Mouse (Mus musculus) megakaryocyte, adult 5-6 weeks (primary cell): ENCODE data around the gene Heatr5b. TPM values are rescaled to one million over a fixed set of nuclear protein-coding genes. Genes with fewer than 3 reads are reported as not detected.
A peak's percentile ranks its signal among the peaks of the same experiment; 100 is the strongest.
"Not testable (repeated sequence)": the region's sequence is repeated elsewhere in the genome, so short reads cannot be mapped to it uniquely, and the experiment has no call there.

Experiments used
- ATAC-seq: 2 replicates; pipeline ENCODE4 v1.8.0; 2016; ENCODE audit warnings: mild to moderate bottlenecking, inconsistent platforms; ENCODE audit not compliant: poor library complexity, severe bottlenecking
- total RNA-seq, 2 experiments: library from RNA; stranded (forward) in 1 of 2; stranded (reverse) in 1 of 2; fragments of 153-499, 151-499 nt in 1 of 2; fragments of 221-1000, 200-1000 nt in 1 of 2; gene quantifications; 2 replicates each; pipeline versions ENCODE4 v1.2.3 to v1.2.4; 2015 to 2017

The Heatr5b gene
- total RNA-seq (2015) (25.1 and 27.1 TPM in 2 replicates), total RNA-seq (2017) (21.1 and 24.6 TPM in 2 replicates)

GRCm38 (mm10) chr17:78834856-78835835 is at the start of gene Heatr5b, which contains the start of gene Gpatch11:
TSS of gene Heatr5b (minus strand) at chr17:78835364.
TSS of gene Gpatch11 (plus strand) at chr17:78835567.
- ATAC-seq = peak; percentile 87

GRCm38 (mm10) chr17:78883291-78883690 is 48.1 kb upstream of the Heatr5b start:
- no peak for ATAC-seq

GRCm38 (mm10) chr17:78882401-78883112 is 47.4 kb upstream of the Heatr5b start, which contains the start of gene Eif2ak2:
TSS of gene Eif2ak2 (minus strand) at chr17:78882573.
- peak; percentile 92 for ATAC-seq

GRCm38 (mm10) chr17:78881878-78882304 is 46.7 kb upstream of the Heatr5b start:
- peak; percentile 55 for ATAC-seq

GRCm38 (mm10) chr17:78873886-78874285 is 38.7 kb upstream of the Heatr5b start:
- no peak for ATAC-seq

GRCm38 (mm10) chr17:78856243-78856642 is 21.1 kb upstream of the Heatr5b start:
- peak; percentile 64 for ATAC-seq

GRCm38 (mm10) chr17:78842271-78842928 is 7.2 kb upstream of the Heatr5b start:
- no peak for ATAC-seq

GRCm38 (mm10) chr17:78836056-78836455 is 892 bp upstream of the Heatr5b start:
- no peak for ATAC-seq

- ATAC-seq = no peak
These were observed 10.8 kb downstream of the Heatr5b start for GRCm38 (mm10) chr17:78824346-78824745.

- no peak for ATAC-seq
These were observed 25.6 kb downstream of the Heatr5b start for GRCm38 (mm10) chr17:78809582-78809981.

- peak; percentile 66 for ATAC-seq
These were observed 26.1 kb downstream of the Heatr5b start for GRCm38 (mm10) chr17:78809019-78809418.

GRCm38 (mm10) chr17:78797222-78797621 is 37.9 kb downstream of the Heatr5b start:
- ATAC-seq = no peak

- no peak for ATAC-seq
These were observed 40.8 kb downstream of the Heatr5b start for GRCm38 (mm10) chr17:78794390-78794789.

- ATAC-seq = no peak
These were observed 43.0 kb downstream of the Heatr5b start for GRCm38 (mm10) chr17:78792122-78792521.

- ATAC-seq = no peak
These were observed 43.5 kb downstream of the Heatr5b start for GRCm38 (mm10) chr17:78791690-78792070.

- ATAC-seq = no peak
These were observed 44.0 kb downstream of the Heatr5b start for GRCm38 (mm10) chr17:78791068-78791689.

GRCm38 (mm10) chr17:78788273-78788672 is 46.9 kb downstream of the Heatr5b start:
- not testable (repeated sequence) for ATAC-seq

- ATAC-seq = no peak
These were observed 56.4 kb downstream of the Heatr5b start for GRCm38 (mm10) chr17:78778765-78779164.

- ATAC-seq = no peak
These were observed 62.8 kb downstream of the Heatr5b start for GRCm38 (mm10) chr17:78772317-78772716.

GRCm38 (mm10) chr17:78770932-78771331 is 64.2 kb downstream of the Heatr5b start:
- no peak for ATAC-seq
